Mouse (Mus musculus) left cerebral cortex, adult 2 months (tissue): ENCODE measurements at regions not wholly inside any gene's neighbourhood (a gene's known extent, or its start where the extent isn't known, plus 50 kb on each side); places are given as distances from the start of the nearest gene placed in this dataset.

ENCODE experiments used
- DNase-seq, 2 experiments: peaks; one replicate each; pipeline ENCODE4 v3.0.0; 2021 to 2022; ENCODE audit warnings: low spot score in 2 of 2, mixed read lengths in 1 of 2; ENCODE audit errors: extremely low spot score in 1 of 2
- H3K27ac ChIP-seq: fragments of 200-600 bp; 2 replicates; pipeline ENCODE4 v1.8.1; 2022
- H3K4me3 ChIP-seq: fragments of 200-600 bp; 2 replicates; pipeline ENCODE4 v1.8.1; 2022
- CTCF ChIP-seq: fragments of 200-600 bp; IDR thresholded peaks from 2 replicates; pipeline ENCODE4 v1.8.1; 2022; ENCODE audit warnings: antibody characterized with exemption, mild to moderate bottlenecking, moderate library complexity
- intact Hi-C: fragments of 180-260 bp; cut with DNase I; formaldehyde crosslinking; loops from one replicate; pipeline ENCODE4 v1.15.1; 2025

DNA sequence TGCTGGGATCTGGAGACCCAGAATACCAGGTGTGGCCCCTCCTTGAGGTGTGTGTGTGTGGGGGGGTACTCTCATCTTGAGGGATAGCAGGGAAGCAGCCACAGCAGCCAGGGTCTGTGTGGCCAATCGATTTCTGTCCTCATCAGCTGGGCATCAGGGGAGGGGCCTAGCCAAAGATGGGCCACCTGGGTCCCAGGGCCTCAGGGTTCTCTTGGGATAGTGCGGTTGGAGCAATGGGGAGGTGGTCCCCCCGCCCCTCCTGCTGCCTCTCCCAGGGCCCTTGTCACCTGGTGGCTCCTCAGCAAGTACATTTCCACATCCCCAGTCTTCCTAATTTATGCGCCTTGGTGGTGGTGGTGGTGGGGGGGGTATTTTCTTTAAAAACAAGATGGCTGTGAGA, 55.4 kb downstream of the Uncx start:
- Histone ChIP-seq H3K27ac (no peak overlapping the region), H3K4me3 (no peak overlapping the region)
- intact Hi-C loops = no loop called here
- DNase-seq = no peak
- no peak for TF ChIP-seq CTCF

DNA sequence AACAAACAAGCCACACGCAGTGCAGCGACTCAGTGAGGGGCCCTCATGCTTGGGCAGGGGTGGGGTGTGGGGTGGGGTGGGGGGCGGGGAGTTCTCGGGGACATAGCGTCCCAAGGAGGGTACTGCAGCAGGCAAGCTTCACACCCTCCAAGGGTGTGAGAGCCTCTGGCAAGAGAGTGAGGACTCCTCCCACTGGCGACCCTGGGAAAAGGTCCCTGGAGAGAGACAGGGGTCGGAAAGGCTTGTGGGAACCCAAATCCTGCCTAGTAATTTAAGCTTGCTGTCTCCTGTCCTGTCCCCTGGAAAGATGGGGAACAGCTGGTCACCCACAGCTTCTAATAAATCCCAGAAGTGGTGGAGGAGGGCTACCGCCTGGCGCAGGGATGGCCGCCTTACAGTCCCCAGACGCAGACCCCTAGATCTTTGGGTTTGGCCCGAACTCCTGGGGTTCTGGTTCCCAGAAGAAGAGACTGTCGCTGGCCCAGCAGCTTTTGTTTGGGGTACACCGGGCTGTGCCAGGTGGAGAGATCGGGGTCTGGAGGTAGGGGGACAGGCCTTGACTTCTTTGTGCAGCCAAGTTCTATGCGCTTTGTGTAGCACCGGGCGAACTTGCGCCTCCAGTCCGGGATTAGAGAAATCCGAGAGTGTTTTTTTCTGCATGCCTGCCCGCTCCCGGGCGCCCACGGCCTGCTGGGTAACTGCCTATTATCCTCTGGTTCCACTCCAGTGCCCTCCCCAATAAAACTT, 56.1 kb downstream of the Uncx start:
- TF ChIP-seq CTCF = no peak
- H3K27ac ChIP-seq = no peak overlapping the region
- intact Hi-C loops = no loop called here
- DNase-seq = no peak
- H3K4me3 ChIP-seq = no peak overlapping the region

DNA sequence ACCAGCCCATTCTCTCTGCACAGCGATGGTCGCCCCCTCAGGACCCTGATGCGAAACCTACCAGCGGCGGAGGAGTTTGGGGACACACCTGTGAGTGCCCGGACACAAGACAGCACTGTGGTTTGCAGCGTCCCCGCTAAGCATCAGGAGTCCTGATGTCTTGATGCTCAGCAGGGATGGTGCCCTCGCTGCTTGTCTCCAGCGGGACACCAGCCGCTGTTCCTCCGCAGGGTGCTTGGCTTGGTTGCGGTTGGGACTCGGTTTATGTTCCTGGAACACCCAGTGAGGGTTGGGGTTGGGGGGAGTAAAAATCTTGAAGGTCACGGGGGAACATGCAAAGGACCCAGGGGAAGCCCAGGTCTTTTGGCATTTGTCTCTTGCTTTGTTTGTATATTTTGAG, 56.9 kb downstream of the Uncx start:
- no peak for DNase-seq
- no peak for TF ChIP-seq CTCF
- Histone ChIP-seq H3K4me3 (no peak overlapping the region), H3K27ac (no peak overlapping the region)
- intact Hi-C loops = no loop called here

DNA sequence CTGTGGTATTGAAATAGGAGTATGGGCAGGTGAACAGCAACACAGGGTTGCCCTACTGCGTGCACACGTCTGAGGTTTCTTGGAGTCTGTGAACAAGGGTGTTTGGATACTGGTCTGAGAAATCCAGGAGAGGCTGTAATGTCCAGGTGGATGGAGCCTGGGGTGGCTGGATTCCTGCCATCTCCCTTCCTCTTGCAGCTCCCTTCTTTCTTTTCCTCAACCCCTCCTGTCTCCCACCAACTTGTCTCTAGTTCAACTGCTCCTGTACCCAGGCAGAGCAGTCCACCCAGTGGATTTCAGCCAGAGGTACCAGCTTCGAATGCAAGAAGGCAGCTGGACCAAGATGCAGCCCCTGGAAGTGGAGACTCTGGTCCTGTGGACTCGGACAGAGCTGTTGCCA, 59.6 kb downstream of the Uncx start:
- intact Hi-C loops = no loop called here
- H3K4me3 ChIP-seq = no peak overlapping the region
- no peak overlapping the region for H3K27ac ChIP-seq
- TF ChIP-seq CTCF = no peak
- no peak for DNase-seq

DNA sequence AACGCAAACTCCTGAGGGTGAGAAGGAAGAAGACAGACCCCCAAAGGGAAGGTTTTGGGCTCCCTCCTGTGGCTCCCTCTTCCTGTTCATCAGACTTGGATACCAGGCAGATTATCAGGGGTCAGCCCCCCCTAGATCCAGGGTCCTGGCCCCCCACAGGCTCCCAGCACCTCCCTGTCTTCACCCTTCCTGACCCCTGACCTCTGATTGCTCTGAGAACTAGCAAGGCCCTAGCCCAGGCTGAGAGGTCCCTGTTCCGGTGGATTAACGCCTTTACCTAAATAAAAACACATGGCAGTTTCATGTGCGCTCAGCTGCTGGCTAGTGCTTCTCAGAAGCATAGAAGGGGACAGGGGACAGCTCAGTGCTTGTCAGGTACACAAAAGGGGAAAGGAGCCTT, 60.2 kb downstream of the Uncx start:
- Histone ChIP-seq H3K4me3 (no peak overlapping the region), H3K27ac (no peak overlapping the region)
- intact Hi-C loops = no loop called here
- no peak for TF ChIP-seq CTCF
- no peak for DNase-seq

DNA sequence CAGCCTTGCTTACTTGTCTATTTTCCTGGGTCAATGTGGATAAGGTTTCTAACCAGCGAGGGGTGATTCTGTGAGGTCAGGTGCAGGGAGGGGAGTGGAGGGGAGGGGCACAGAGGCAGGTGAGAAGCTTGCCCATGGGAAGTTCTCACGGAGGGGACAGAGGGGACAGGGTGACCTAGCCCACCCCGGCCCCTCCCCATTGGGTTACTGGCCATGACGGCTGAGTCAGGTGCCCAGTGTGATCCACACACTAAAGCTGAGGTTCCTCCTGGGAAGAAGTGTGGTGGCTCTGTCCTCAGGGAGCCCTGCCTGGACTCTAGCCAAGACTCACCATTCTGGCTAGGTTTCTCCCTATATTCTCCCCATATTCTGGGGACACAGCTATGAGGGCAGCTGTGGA, 61.0 kb downstream of the Uncx start:
- intact Hi-C loops = no loop called here
- no peak for DNase-seq
- Histone ChIP-seq H3K4me3 (no peak overlapping the region), H3K27ac (no peak overlapping the region)
- TF ChIP-seq CTCF = no peak

DNA sequence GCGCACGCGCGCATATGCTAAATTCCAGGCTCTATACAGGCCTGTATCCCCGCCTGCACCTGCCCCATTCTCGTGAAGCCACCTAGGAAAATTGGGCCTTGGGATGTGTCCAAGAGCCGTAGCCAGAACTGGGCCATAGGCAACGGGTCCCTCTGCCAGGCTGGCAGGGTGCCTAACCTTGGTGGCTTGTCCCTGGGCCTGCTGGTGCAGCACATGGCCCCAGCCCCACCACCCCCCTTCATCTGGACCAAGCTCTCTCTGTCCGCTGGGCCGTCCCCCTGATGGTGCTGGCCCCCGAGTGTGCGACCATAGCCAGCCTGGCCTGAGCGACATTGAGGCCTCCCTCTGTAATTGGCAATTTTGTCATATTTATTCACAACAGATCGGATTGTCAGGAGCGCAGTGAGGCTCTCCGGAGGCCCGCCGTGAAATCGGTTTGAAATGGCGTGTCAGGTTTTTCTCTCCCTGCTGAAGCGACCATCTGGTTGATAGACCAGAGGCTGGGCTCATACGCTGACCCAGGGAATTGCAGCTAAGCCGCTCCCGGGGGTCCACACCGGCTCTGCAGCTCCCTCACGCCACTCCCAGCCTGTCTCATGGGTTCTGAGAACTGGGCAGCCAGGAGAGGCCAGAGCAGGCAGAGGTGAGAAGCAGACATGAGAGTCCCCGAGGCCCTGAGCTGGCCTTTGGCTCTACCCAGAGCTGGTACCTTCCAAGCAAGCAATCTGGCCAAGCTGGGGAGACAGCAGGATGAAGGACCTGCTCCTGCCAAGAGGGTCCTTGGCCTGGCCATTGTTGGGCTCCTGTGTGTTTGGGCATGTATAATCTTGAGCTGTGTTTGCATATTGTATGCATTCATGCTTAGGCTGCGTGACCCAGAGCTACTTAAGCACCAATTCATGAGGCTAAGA, 67.6 kb downstream of the Uncx start:
- no peak for TF ChIP-seq CTCF
- no peak overlapping the region for H3K27ac ChIP-seq
- intact Hi-C loops = no loop called here
- H3K4me3 ChIP-seq = no peak overlapping the region
- DNase-seq = no peak

DNA sequence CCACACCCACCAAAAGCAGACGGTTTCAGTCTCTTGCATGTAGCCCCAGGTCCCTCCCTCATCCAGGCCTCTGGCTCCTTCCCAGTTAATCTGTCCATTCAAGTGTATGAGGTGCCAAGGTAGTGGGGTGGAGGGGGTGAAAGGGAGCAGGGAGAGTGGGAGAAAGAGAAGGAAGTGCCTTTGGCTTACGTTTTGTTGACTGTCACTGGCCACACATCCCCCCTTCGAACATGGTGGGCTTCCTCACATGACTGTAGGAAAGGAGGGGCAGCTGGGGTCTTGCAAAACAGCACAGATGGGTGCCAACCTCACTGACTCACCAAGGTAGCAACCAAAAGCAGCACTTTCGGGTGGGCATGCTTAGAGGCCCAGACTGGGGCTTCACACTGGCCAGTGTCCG, 68.9 kb downstream of the Uncx start:
- no peak for DNase-seq
- Histone ChIP-seq H3K4me3 (no peak overlapping the region), H3K27ac (no peak overlapping the region)
- TF ChIP-seq CTCF = no peak
- intact Hi-C loops = no loop called here

DNA sequence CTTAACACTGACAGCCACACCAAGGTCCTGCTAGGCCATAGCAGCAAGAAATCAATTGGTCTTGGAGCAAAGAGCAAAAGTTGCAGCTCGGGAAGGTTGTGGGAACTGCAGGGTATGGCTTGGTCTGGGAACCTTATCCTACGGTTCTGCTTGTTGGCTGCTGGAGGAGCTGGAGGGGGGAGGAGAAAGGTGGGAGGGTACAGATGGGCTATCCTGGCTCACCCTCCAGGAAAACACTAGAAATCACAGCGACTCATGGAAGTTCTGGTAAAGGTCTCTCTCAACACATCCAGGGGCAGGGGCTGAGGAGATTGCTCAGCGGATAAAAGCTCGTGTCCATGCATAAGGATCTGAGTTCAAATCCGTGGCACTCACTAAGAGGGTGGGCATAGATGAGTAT, 69.4 kb downstream of the Uncx start:
- no peak for TF ChIP-seq CTCF
- H3K4me3 ChIP-seq = no peak overlapping the region
- intact Hi-C loops = no loop called here
- no peak overlapping the region for H3K27ac ChIP-seq
- no peak for DNase-seq

DNA sequence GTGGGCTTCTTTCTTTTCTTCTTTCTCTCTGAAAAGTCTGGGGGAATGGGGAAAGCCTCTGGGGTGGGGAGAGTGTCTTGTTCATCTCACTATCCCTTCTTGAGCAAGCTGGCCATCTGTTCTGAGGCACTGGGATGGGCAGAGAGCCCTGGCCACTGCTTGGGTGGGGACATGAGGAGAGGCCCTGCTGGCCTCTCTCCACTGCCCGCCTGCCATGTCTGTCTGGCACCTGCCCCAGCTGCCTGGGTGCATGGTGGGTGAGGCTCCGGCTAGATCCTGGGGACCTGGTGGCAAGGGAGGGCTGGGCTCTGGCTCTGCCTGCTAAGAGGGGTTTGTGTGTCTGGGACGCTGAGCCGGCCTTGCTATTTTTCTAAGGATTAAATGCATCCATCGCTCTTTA, 70.3 kb downstream of the Uncx start:
- no peak for TF ChIP-seq CTCF
- no peak for DNase-seq
- intact Hi-C loops = no loop called here
- H3K4me3 ChIP-seq = no peak overlapping the region
- no peak overlapping the region for H3K27ac ChIP-seq

DNA sequence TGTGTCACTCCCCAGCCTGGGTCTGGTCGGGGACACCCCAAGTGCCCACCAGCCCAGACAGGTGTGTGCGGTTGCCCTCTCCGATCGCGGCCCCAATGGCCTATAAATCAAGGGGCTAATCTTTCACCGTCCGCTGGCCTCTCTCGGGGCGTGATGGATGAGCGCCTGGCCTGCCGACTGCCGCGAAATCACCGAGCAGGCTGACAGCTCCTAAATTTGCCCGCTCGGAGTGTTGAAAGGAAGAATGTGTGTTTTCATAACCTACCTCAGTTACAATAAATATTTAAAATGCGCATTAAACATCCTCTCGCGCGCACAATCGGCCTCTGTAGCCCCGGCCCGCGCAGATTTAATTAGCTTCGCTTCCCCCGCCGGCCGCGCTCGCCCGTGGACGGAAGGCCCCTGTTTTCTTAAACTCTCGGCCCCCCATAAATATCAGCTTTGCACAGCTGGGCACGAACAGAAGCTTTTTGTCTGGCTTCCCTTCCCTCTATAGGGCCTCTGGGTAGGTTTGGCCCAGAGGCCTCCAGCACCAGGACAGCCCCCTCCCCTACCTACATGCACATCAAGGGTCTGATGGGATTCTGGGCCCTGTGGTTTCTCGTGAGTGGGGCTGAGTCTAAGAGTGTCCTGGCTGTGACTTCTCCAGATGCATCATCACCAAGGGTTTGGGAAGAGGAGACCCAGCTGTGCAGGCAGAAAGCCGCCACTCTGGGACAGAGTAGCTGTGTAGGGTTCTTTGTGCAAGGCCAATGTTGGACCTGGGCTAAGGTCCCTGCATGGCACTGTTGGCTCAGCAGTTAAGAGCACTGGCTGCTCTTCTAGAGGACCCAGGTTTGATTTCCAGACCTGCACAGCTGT, 76.2 kb downstream of the Uncx start:
- TF ChIP-seq CTCF = no peak
- H3K4me3 ChIP-seq = no peak overlapping the region
- DNase-seq = no peak
- H3K27ac ChIP-seq = no peak overlapping the region
- intact Hi-C loops = no loop called here

DNA sequence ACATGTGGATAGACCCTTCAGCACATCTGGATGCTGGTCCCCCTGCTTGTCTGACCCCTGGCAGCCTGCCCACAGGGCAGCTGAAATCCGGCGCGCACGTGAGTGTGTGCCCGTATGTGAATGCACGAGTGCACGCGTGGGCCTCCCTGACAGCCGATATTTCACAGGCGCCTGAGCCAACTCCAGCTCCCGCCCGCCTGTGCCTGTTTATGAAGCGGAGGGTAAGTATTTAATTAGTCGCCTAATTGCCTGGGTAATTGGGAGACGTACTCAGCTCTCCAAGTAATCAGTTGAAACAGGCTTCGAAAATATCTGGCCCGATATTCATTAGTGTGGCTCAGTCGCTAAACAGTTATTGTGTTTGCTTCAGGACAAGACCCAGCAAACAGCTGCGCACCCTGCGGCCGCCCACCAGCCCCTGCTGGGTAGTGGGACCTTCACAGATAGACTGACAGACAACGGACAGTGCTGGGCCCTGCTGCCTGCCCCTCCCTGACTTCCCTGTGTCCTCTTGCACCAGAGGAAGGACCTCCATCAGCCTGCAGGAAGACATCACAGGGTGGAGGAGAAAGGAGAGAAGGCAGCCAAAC, 82.7 kb downstream of the Uncx start:
- Histone ChIP-seq H3K27ac (no peak overlapping the region), H3K4me3 (no peak overlapping the region)
- peak in 1 of 2 experiments; percentile 12 for DNase-seq
- intact Hi-C loops = no loop called here
- TF ChIP-seq CTCF = no peak
